Mouse (Mus musculus) erythroblast, embryonic 14.5 days (primary cell): ENCODE measurements around the gene Selenoo.

Source experiments
- GATA1 ChIP-seq: IDR thresholded peaks from 2 replicates; pipeline ENCODE4 v1.6.1; 2012; ENCODE audit warnings: low read length, inconsistent platforms, mixed read lengths
- TAL1 ChIP-seq: IDR thresholded peaks from 3 replicates; pipeline ENCODE4 v1.6.1; 2012; ENCODE audit warnings: low read length, inconsistent platforms, mixed read lengths

DNA sequence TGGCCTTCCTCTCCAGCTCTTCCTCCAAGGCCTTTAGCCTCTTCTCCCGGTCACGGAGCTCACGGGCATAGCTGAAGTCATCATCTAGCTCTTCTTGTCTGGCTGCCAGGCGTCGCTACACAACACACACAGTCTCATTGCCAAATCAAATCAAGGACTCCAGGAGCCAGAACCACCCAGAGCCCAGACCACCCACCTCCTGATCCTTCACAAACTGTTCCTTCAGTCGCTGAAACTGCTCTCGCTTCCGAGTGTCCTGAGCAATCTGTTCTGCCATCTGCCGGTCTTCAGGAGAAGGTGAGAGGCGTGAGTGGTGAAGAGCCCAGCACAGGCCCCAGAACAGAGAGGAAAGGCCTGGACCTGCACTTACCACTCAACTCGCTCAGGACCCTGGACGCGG lies 17.2 kb downstream of the Selenoo start:
- TF ChIP-seq TAL1: no peak
- TF ChIP-seq GATA1: no peak
